Mouse (Mus musculus): ENCODE measurements around the gene Fat1. TPM values are rescaled to one million over a fixed set of nuclear protein-coding genes. Genes with fewer than 3 reads are reported as not detected.

The Fat1 gene
- polyA plus RNA-seq, 1 experiment, result 7.7 TPM

GRCm38 (mm10) chr8:45093599-45093998, 158.4 kb downstream of the Fat1 start:
- Histone ChIP-seq H3K4me3 (ENCODE audit: control insufficient read depth, insufficient read depth, low read length) (no peak overlapping the region), H3K36me3 (ENCODE audit: control insufficient read depth, insufficient read depth, low read length) (no peaks in the 10 kb centered on the region), H3K4me1 (replicated peaks; ENCODE audit: control insufficient read depth, insufficient read depth, low read length) (no peaks in the 10 kb centered on the region), H3K27ac (ENCODE audit: control insufficient read depth, insufficient read depth, low read length) (no peak overlapping the region), H3K27me3 (ENCODE audit: control insufficient read depth, insufficient read depth, low read length) (no peaks in the 10 kb centered on the region)
- TF ChIP-seq CTCF (IDR thresholded peaks at IDR 0.05; ENCODE audit: borderline replicate concordance, control insufficient read depth, extremely low read depth, insufficient read depth, low read length, poor library complexity) (no peak), POLR2A (IDR thresholded peaks at IDR 0.05; ENCODE audit: control insufficient read depth, extremely low read depth, insufficient read depth, low read length, poor library complexity) (no peak)
- DNase-seq, result no peak
- 80% methylated on average over 3 of the region's 3 CpGs for WGBS

Other genes with a start within 250 kb of the Fat1 start
- gene Mtnr1a, start 133.7 kb downstream of the Fat1 start, polyA plus RNA-seq (2012; rRNA removed), result 0.08 and 0.10 TPM in 2 replicates